Mouse (Mus musculus): ENCODE results near the gene Rnft2. TPM values are rescaled to one million over a fixed set of nuclear protein-coding genes. Genes with fewer than 3 reads are reported as not detected.

Rnft2 gene
- polyA plus RNA-seq, 1 experiment from 2014 or later = 7.0 TPM

DNA sequence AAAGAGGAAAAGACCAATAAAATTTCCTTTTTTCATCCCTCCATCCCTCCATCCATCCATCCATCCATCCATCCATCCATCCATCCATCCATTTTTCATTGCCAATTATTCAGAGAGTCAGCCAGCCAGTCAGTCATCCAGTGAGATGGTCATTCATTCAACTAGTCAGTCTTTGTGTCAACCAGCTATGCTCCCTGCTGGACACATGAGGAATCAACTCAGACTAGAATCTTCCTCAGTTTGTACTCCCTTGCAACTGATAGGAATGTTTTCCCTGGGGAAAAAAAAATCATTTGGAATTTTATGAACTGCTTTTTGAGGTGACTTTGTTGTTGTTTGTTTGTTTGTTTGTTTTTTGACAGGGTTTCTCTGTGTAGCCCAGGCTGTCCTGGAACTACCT lies 79.5 kb downstream of the Rnft2 start:
- DNase-seq (ENCODE audit: low spot score) = no peak
- peaks cover 12% of the 10 kb centered on the region for H3K4me1 ChIP-seq
- H3K36me3 ChIP-seq (replicated peaks) = no peaks in the 10 kb centered on the region
- peaks cover 97% of the 10 kb centered on the region for H3K27me3 ChIP-seq (replicated peaks; ENCODE audit: low read depth, poor library complexity, severe bottlenecking)
- no peak overlapping the region for H3K27ac ChIP-seq (replicated peaks)
- H3K4me3 ChIP-seq = no peak overlapping the region
- H3K9me3 ChIP-seq = no peaks in the 10 kb centered on the region

- H3K4me3 ChIP-seq = no peak within 1 kb of the TSS
- H3K9me3 ChIP-seq = no peaks in the 10 kb centered on the region
- no peaks in the 10 kb centered on the region for H3K36me3 ChIP-seq (replicated peaks)
- no peak for DNase-seq (ENCODE audit: low spot score)
- peaks cover 95% of the 10 kb centered on the region for H3K27me3 ChIP-seq (replicated peaks; ENCODE audit: low read depth, poor library complexity, severe bottlenecking)
- H3K4me1 ChIP-seq = peaks cover 6% of the 10 kb centered on the region
- H3K27ac ChIP-seq (replicated peaks) = no peak within 1 kb of the TSS
- WGBS = 74% methylated on average over 12 of the region's 12 CpGs
Observed at GRCm38 (mm10) chr5:118164581-118164980, 80.3 kb downstream of the Rnft2 start, which contains the start of gene Hrk. Gene Hrk (plus strand): TSS chr5:118164648.

DNA sequence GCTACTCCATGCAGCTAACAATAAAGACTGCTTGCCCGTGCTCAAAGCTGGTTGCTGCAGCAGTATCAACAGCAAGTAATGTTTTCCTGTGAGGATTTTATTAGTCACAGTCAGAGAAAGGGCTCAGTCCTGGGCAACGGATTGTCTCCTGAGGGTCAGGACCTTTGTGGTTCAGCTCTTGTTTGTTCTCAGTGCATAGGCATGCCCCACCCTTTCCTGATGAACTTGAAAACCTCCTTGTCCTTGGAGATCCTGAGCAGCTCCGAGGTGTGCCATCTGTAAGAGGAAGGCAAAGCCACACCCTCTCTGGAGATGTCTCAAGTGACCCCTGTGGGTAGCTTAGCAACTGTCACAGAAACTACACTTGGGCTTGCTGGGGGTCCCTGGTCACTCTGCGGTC lies 84.2 kb downstream of the Rnft2 start:
- DNase-seq (ENCODE audit: low spot score) = no peak
- Histone ChIP-seq H3K27ac (replicated peaks) (no peak overlapping the region), H3K27me3 (replicated peaks; ENCODE audit: low read depth, poor library complexity, severe bottlenecking) (peaks cover 56% of the 10 kb centered on the region), H3K4me3 (no peak overlapping the region), H3K9me3 (no peaks in the 10 kb centered on the region), H3K4me1 (no peaks in the 10 kb centered on the region), H3K36me3 (replicated peaks) (no peaks in the 10 kb centered on the region)
- 48% methylated on average over 4 of the region's 4 CpGs for WGBS

DNA sequence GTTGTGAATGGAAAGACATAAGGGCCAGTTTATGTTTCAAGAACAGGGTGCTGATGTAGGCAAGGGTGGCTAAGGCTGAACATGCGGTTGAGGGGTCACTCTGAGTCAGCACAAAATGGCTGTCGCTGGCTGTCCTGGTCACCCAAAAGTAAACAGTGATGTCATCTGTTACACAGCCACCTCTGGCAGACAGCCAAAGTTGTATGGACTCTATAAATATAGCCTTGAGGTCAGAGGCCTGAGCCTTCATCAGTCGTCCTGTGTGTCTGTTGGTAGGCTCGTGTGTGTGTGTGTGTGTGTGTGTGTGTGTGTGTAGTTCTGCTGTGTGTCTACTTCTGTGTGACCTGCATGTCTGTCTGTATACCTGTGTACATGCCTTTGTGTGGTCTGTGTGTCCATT lies 87.9 kb downstream of the Rnft2 start:
- Histone ChIP-seq H3K4me3 (no peak overlapping the region), H3K36me3 (replicated peaks) (peaks cover 16% of the 10 kb centered on the region), H3K9me3 (no peaks in the 10 kb centered on the region), H3K27me3 (replicated peaks; ENCODE audit: low read depth, poor library complexity, severe bottlenecking) (peaks cover 22% of the 10 kb centered on the region), H3K4me1 (peaks cover 22% of the 10 kb centered on the region), H3K27ac (replicated peaks) (no peak overlapping the region)
- WGBS = 71% methylated on average over 4 of the region's 4 CpGs
- no peak for DNase-seq (ENCODE audit: low spot score)

DNA sequence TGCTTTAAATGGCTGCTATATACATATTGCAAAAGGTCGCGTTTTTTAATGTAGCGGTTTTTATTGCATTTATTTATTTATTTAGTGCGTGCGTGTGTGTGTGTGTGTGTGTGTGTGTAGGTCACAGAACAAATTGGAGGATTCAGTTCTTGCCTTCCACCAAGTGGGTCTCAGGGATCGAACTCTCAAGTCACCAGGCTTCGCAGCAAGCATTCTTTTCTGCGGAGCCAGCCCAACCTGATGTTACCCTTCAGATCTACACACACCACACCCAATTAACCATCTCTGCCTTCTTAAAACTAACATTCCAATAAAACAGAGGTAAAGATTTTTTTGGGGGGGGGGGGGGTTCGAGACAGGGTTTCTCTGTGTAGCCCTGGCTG lies 89.4 kb downstream of the Rnft2 start:
- peaks cover 8% of the 10 kb centered on the region for H3K27me3 ChIP-seq (replicated peaks; ENCODE audit: low read depth, poor library complexity, severe bottlenecking)
- WGBS = 24% methylated on average over 9 of the region's 9 CpGs
- H3K9me3 ChIP-seq = no peaks in the 10 kb centered on the region
- peaks cover 22% of the 10 kb centered on the region for H3K4me1 ChIP-seq
- peaks cover 29% of the 10 kb centered on the region for H3K36me3 ChIP-seq (replicated peaks)
- no peak for DNase-seq (ENCODE audit: low spot score)
- H3K4me3 ChIP-seq = peak overlapping the region; percentile 97
- peak overlapping the region; percentile 85 for H3K27ac ChIP-seq (replicated peaks)

DNA sequence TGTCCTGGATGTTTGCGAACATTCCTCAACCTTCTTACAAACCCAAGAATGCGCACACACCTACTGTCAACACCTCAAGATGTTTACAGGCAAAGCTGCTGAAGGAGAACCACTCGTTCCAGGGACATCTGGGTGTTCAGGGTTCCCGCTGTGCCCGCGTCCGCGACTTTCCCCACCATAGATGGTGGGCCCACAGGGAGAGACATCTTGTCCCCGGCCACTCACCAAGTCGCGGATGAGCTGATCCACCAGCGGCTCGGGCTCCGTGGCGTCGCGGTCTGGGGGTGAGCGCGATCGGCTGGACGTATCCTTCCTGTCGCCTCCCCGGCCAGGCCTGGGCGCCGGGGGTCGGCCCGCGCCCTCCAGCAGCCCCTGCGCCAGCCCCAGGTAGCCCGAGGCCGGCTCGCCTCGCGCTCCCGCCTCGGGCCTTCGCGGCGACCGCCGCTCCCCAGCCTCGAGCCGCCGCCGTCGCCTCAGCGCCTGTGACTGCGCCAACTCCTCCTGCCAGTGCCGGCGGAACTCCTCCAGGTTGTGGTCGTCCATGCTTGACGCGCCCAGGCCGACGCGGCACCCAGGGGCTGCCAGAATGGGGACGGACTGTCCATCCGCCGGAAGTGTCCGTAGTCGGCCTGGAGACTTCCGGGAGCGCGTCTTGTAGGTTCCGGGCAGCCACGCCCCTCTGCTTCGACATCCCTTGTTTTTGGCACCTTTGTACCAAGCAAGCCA lies 89.9 kb downstream of the Rnft2 start, which contains the start of gene Fbxw8:
TSS of gene Fbxw8 (minus strand) at position 626 of the 726 bp plus-strand sequence.
- WGBS = under 1% methylated on average over 67 of the region's 67 CpGs
- Histone ChIP-seq H3K9me3 (no peaks in the 10 kb centered on the region), H3K27ac (replicated peaks) (peak within 1 kb of the TSS; percentile 85), H3K36me3 (replicated peaks) (peaks cover 35% of the 10 kb centered on the region), H3K27me3 (replicated peaks; ENCODE audit: low read depth, poor library complexity, severe bottlenecking) (0 out of 2 replicates have a peak, but pooled peaks cover 2% of the 10 kb centered on the region), H3K4me3 (peak within 1 kb of the TSS; percentile 97), H3K4me1 (peaks cover 22% of the 10 kb centered on the region)
- peak; percentile 93 for DNase-seq (ENCODE audit: low spot score)

DNA sequence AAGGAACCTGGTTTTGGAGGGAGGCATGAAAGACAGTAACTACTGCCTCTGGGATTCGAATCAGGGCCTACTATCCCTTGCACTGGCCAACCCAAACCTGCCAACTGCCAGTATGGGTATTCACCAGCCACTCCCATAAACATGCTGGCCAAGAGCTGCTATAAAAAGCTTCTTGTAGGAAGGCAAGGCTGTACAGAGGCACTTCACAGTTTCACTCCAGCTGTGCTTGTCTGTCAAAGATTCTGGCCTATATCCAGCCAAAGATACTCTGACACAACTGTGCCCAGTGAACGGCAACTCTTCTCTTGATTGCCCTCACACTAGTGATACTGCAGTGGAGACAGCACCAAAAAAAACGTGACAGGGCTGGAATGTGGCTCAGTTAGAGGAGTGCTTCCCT lies 95.2 kb downstream of the Rnft2 start:
- no peaks in the 10 kb centered on the region for H3K9me3 ChIP-seq
- DNase-seq (ENCODE audit: low spot score) = no peak
- H3K4me3 ChIP-seq = no peak overlapping the region
- 82% methylated on average over 3 of the region's 3 CpGs for WGBS
- H3K27ac ChIP-seq (replicated peaks) = no peak overlapping the region
- H3K36me3 ChIP-seq (replicated peaks) = peaks cover 65% of the 10 kb centered on the region
- no peaks in the 10 kb centered on the region for H3K27me3 ChIP-seq (replicated peaks; ENCODE audit: low read depth, poor library complexity, severe bottlenecking)
- H3K4me1 ChIP-seq = peaks cover 28% of the 10 kb centered on the region

GRCm38 (mm10) chr5:118147264-118147663 lies 97.7 kb downstream of the Rnft2 start:
- DNase-seq (ENCODE audit: low spot score) = no peak
- no peaks in the 10 kb centered on the region for H3K9me3 ChIP-seq
- H3K27ac ChIP-seq (replicated peaks) = no peak overlapping the region
- WGBS = 82% methylated on average over 10 of the region's 10 CpGs
- H3K36me3 ChIP-seq (replicated peaks) = peaks cover 63% of the 10 kb centered on the region
- H3K4me3 ChIP-seq = no peak overlapping the region
- peaks cover 9% of the 10 kb centered on the region; the same call in 1 of the 2 replicates for H3K4me1 ChIP-seq
- no peaks in the 10 kb centered on the region for H3K27me3 ChIP-seq (replicated peaks; ENCODE audit: low read depth, poor library complexity, severe bottlenecking)

DNA sequence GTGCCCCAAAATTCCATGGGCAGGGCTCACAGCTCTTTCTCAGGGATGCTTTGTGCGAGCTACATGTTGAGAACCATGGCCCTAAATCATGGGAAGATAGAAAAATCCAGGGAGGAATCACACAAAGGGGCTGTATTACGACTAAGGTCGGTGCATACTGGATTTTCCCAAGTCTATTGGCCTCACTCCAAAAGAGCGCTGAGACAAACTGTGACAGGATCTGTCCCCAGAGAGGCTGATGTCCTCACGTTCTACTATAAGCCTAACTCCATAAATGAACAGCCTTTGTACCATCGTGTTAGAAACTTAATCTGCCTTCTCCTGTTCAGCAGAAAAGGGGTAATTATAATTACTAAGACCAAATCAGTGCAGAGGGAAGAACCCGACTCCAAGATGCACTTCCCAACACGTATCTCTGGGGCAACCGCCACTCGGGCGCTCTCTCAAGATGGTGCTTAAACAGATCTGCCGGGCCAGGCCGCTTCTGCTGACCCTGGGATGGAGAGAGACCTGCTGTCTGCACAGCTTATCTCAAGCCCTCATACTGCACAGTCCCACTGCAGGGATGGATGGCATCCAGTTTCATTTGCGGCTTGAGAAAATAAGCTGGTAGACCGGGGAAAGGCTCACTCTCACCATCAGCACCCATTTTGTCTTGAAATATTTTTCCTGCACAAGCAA lies 98.8 kb downstream of the Rnft2 start:
- no peaks in the 10 kb centered on the region for H3K27me3 ChIP-seq (replicated peaks; ENCODE audit: low read depth, poor library complexity, severe bottlenecking)
- WGBS = 84% methylated on average over 15 of the region's 15 CpGs
- no peak overlapping the region for H3K4me3 ChIP-seq
- H3K9me3 ChIP-seq = no peaks in the 10 kb centered on the region
- H3K36me3 ChIP-seq (replicated peaks) = peaks cover 63% of the 10 kb centered on the region
- H3K4me1 ChIP-seq = peaks cover 9% of the 10 kb centered on the region; the same call in 1 of the 2 replicates
- no peak for DNase-seq (ENCODE audit: low spot score)
- no peak overlapping the region for H3K27ac ChIP-seq (replicated peaks)

- H3K9me3 ChIP-seq = no peaks in the 10 kb centered on the region
- H3K27ac ChIP-seq (replicated peaks) = no peak overlapping the region
- H3K36me3 ChIP-seq (replicated peaks) = peaks cover 64% of the 10 kb centered on the region
- H3K4me3 ChIP-seq = no peak overlapping the region
- DNase-seq (ENCODE audit: low spot score) = no peak
- H3K4me1 ChIP-seq = peaks cover 9% of the 10 kb centered on the region; the same call in 1 of the 2 replicates
- WGBS = 96% methylated on average over 3 of the region's 3 CpGs
- no peaks in the 10 kb centered on the region for H3K27me3 ChIP-seq (replicated peaks; ENCODE audit: low read depth, poor library complexity, severe bottlenecking)
Observed at GRCm38 (mm10) chr5:118145458-118145857, 99.5 kb downstream of the Rnft2 start.

DNA sequence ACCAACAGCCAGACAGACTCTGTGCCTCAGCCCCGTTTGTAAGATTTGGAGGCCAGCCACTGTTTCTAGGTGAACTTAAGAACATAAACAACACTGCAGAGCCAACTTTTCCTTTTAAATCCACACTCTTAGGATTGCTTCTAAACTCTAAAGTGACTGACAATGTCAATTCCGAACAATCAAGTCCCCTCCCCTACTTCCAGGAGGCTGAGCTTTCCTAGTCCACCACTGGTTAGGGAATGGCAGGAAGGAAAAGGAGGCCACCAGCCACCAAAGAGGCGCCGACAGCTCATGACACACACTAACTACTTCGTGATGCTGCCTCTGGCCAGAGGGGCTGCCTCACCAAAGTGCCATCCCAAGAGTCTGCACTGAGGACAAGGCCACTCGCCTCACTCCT lies 100.1 kb downstream of the Rnft2 start:
- no peak overlapping the region for H3K27ac ChIP-seq (replicated peaks)
- H3K27me3 ChIP-seq (replicated peaks; ENCODE audit: low read depth, poor library complexity, severe bottlenecking) = no peaks in the 10 kb centered on the region
- H3K9me3 ChIP-seq = no peaks in the 10 kb centered on the region
- no peak for DNase-seq (ENCODE audit: low spot score)
- H3K4me3 ChIP-seq = no peak overlapping the region
- 84% methylated on average over 6 of the region's 6 CpGs for WGBS
- peaks cover 9% of the 10 kb centered on the region; the same call in 1 of the 2 replicates for H3K4me1 ChIP-seq
- peaks cover 64% of the 10 kb centered on the region for H3K36me3 ChIP-seq (replicated peaks)

DNA sequence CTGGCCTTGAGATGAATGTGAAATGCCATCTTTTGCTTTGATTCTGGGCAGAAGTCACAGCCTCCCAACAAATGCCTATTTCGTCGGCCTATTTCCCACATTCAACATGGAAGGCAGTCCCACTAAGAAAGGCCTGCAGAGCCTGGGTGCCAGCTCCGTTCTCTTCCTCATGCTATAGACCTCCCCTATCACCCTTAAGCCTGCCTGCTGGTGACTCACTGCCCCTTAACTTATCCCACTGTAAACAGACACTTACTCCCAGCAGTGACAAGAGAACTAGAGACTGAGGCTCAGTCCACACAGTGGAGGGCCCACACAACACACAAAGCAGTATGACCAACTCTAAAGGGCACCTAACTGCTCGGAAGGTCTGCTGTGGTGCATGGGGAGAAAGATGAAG lies 100.6 kb downstream of the Rnft2 start:
- no peak overlapping the region for H3K27ac ChIP-seq (replicated peaks)
- peaks cover 9% of the 10 kb centered on the region; the same call in 1 of the 2 replicates for H3K4me1 ChIP-seq
- WGBS = 87% methylated on average over 4 of the region's 4 CpGs
- H3K9me3 ChIP-seq = no peaks in the 10 kb centered on the region
- peaks cover 64% of the 10 kb centered on the region for H3K36me3 ChIP-seq (replicated peaks)
- no peak for DNase-seq (ENCODE audit: low spot score)
- no peak overlapping the region for H3K4me3 ChIP-seq
- no peaks in the 10 kb centered on the region for H3K27me3 ChIP-seq (replicated peaks; ENCODE audit: low read depth, poor library complexity, severe bottlenecking)

Measured in embryonic facial prominence, embryonic 10.5 days (tissue).